Mouse (Mus musculus) heart, adult 2 months (tissue): ENCODE measurements at regions not wholly inside any gene's neighbourhood (a gene's known extent, or its start where the extent isn't known, plus 50 kb on each side); places are given as distances from the start of the nearest gene placed in this dataset.

Experiments used
- CTCF ChIP-seq: fragments of 200-600 bp; IDR thresholded peaks from 2 replicates; pipeline ENCODE4 v1.8.1; 2022; ENCODE audit warnings: antibody characterized with exemption, mild to moderate bottlenecking, moderate library complexity
- EP300 ChIP-seq: fragments of 200-500 bp; IDR thresholded peaks from 2 replicates; pipeline ENCODE4 v1.6.1; 2011; ENCODE audit warnings: low read depth, low read length, control low read depth; ENCODE audit not compliant: insufficient read depth
- POLR2A ChIP-seq: fragments of 200-500 bp; IDR thresholded peaks from 2 replicates; pipeline ENCODE4 v1.6.1; 2011; ENCODE audit warnings: mild to moderate bottlenecking, low read depth, low read length, control low read depth; ENCODE audit not compliant: insufficient read depth

DNA sequence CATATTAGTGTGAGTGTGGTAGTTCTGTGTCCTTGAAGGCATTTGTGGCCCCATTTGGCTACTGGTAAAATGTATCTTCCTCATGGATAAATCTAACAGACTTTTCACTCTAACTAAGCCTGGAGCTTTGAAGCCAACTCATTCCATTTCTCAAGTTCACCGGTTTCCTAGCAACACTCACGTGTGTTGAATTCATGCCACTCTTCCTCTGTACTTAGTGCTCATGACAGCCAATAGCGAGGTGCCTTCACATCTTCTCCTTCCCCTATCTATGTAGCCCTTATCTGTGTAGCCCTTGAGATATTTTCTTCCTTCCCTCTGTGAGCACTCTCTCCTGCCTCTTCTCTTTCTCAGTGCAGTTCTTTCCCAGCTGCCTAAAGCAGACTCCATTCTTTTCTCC is 150.7 kb downstream of the Satb1 start:
- no peak for TF ChIP-seq CTCF
- no peak for TF ChIP-seq POLR2A
- TF ChIP-seq EP300 = no peak
